Mouse (Mus musculus) forebrain, postnatal 0 days (tissue): ENCODE results near the gene Cep41. TPM values are rescaled to one million over a fixed set of nuclear protein-coding genes. Genes with fewer than 3 reads are reported as not detected.

Experiments used
- ATAC-seq: fragments of 200-750 bp; cut with Nextera tagmentation; 2 replicates; pipeline ENCODE4 v1.8.0; 2017; ENCODE audit warnings: mild to moderate bottlenecking, moderate library complexity
- DNase-seq: peaks from one replicate; pipeline ENCODE4 v3.0.0-alpha.2; 2015
- H3K27ac ChIP-seq: fragments of 300-500 bp; sonication (generic); 2 replicates; pipeline ENCODE4 v1.5.1; 2014; ENCODE audit warnings: low read depth, mild to moderate bottlenecking, antibody characterized with exemption, low read length, moderate library complexity, mixed read lengths
- H3K27me3 ChIP-seq: fragments of 300-500 bp; sonication (generic); 2 replicates; pipeline ENCODE4 v1.6.1; 2014; ENCODE audit warnings: mild to moderate bottlenecking, low read length, mixed read lengths; ENCODE audit not compliant: insufficient read depth
- H3K36me3 ChIP-seq: fragments of 300-500 bp; sonication (generic); 2 replicates; pipeline ENCODE4 v1.6.1; 2014; ENCODE audit warnings: mild to moderate bottlenecking, moderate library complexity; ENCODE audit not compliant: insufficient read depth
- H3K4me1 ChIP-seq: fragments of 300-500 bp; sonication (generic); 2 replicates; pipeline ENCODE4 v1.6.1; 2014; ENCODE audit warnings: antibody characterized with exemption; ENCODE audit not compliant: insufficient read depth
- H3K4me2 ChIP-seq: fragments of 300-500 bp; sonication (generic); 2 replicates; pipeline ENCODE4 v1.6.1; 2014; ENCODE audit warnings: low read depth, mild to moderate bottlenecking, moderate library complexity
- H3K4me3 ChIP-seq: fragments of 300-500 bp; sonication (generic); 2 replicates; pipeline ENCODE4 v1.5.1; 2014; ENCODE audit warnings: low read depth, low read length, mixed read lengths
- H3K9ac ChIP-seq: fragments of 300-500 bp; sonication (generic); 2 replicates; pipeline ENCODE4 v1.6.1; 2014; ENCODE audit warnings: mild to moderate bottlenecking
- H3K9me3 ChIP-seq: fragments of 300-500 bp; sonication (generic); 2 replicates; pipeline ENCODE4 v1.6.1; 2016; ENCODE audit warnings: low read length
- CTCF ChIP-seq: sonication (generic); IDR thresholded peaks from 2 replicates; pipeline ENCODE4 v1.5.1; 2016; ENCODE audit warnings: antibody characterized with exemption, control low read depth, low read depth
- WGBS: fragments of 180-500 bp; shearing (Covaris S2); extraction: QIAGEN DNeasy Blood & Tissue Kit; methylation state at CpG from one replicate; pipeline ENCODE4 v1.1.7; 2014; 5-methylcytosine and 5-hydroxymethylcytosine counted together
- polyA plus RNA-seq: library from polyadenylated mRNA; unstranded; fragments of >200 nt; fragmentation: Nextera tagmentation; extraction: Ambion mirVana; gene quantifications from 2 replicates; pipeline ENCODE4 v1.2.1, GENCODE M21; 2015
- total RNA-seq: library from RNA; depleted of rRNA; stranded (reverse); fragments of >200 nt; gene quantifications from 2 replicates; pipeline ENCODE4 v1.2.3, GENCODE M21; 2014

The Cep41 gene
- total and polyA plus RNA-seq, 2 experiments from 2014 or later = 10.6 to 14.1 TPM

DNA sequence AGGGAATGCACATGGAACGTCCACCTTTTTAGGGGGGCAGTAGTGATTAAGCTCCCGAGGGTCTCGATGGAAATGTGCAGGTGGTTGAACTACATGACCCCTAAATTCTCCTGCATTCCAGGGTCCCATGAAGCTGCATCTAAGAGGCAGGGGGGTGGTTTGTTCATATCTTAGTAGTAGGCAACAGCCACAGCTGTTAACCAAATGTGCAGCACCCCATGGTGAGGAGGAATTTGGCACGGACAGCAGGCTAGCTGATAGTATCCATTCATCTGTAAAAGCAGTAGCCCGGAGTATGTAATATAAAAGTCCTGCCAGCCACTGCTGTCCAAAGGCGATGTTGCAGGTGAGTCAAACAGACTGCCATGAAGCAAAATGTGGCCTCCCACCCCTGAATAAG lies 48.2 kb downstream of the Cep41 start:
- H3K4me2 ChIP-seq = no peak overlapping the region
- ATAC-seq (no peak), DNase-seq (no peak)
- 80% methylated on average over 6 of the region's 6 CpGs for WGBS
- H3K9me3 ChIP-seq = no peaks in the 10 kb centered on the region
- H3K4me1 ChIP-seq = peaks cover 8% of the 10 kb centered on the region; the same call in 1 of the 2 replicates
- no peak overlapping the region for H3K4me3 ChIP-seq
- H3K27me3 ChIP-seq = no peaks in the 10 kb centered on the region
- no peaks in the 10 kb centered on the region for H3K36me3 ChIP-seq
- H3K9ac ChIP-seq = no peak overlapping the region
- no peak overlapping the region for H3K27ac ChIP-seq
- TF ChIP-seq CTCF = no peak

DNA sequence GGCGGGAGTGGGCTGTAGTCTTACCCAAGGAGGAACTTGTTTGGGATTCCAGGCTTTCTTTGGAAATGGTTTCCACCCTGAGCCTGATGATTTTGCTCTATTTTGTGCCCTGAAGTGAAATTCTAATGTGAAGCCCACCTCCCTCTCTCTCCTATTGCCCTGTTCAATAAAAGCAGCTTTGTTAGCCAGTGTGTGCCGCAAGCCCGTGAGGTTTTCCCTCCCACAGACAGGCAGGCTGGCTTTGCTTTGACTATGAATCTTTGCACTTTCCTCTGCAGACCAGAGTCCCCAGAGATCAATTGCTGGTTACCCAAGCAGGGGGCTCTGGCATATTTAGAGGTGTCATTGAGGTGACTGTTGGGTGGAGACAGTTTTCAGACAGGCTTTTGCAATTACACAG lies 49.1 kb downstream of the Cep41 start:
- ATAC-seq = no peak
- WGBS = 35% methylated on average over 3 of the region's 3 CpGs
- no peaks in the 10 kb centered on the region for H3K27me3 ChIP-seq
- no peaks in the 10 kb centered on the region for H3K36me3 ChIP-seq
- TF ChIP-seq CTCF = no peak
- no peak overlapping the region for H3K9ac ChIP-seq
- no peak overlapping the region for H3K27ac ChIP-seq
- no peaks in the 10 kb centered on the region for H3K4me1 ChIP-seq
- no peak overlapping the region for H3K4me2 ChIP-seq
- no peak for DNase-seq
- H3K9me3 ChIP-seq = no peaks in the 10 kb centered on the region
- H3K4me3 ChIP-seq = no peak overlapping the region

DNA sequence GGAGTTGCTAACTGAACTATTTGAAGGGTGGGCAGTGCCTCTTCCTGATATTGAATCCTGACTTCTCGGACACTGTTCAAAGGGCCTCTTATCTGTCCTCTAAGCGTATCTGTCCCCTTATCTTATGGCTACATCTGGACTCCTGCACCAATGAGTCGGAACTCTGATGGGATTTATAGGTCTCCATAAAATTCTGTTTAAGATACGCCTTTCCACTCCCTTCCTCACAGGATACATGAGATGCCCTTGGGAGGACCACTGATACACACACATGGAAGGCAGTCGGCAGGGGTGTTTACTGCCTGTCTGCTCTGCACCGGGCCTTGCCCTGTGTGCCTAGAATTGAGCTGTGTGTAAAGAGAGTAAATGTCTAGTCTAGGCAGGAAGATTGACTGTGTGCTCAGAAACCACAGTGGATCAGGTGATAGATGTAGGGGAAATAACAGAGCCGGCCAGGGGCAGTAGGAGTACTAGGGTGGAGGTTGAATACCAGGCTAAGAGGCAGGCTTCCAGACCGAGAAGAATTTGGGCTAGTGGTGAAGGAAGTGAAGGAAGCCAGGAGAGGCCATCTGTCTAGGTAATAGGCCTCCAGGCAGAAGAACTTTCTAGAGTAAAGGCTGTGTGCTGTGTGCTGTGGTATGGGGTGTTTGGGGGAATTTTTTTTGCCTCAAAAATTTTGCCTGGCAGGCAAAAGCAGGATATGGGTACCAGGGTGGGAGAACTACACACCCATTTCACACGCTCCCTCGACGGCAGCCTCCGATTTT lies 49.7 kb downstream of the Cep41 start:
- Histone ChIP-seq H3K4me2 (no peak overlapping the region), H3K27ac (no peak overlapping the region), H3K27me3 (no peaks in the 10 kb centered on the region), H3K36me3 (no peaks in the 10 kb centered on the region), H3K9ac (no peak overlapping the region), H3K4me3 (no peak overlapping the region), H3K9me3 (no peaks in the 10 kb centered on the region), H3K4me1 (no peaks in the 10 kb centered on the region)
- WGBS = 78% methylated on average over 12 of the region's 12 CpGs
- no peak for TF ChIP-seq CTCF
- DNase-seq = no peak
- ATAC-seq = no peak

DNA sequence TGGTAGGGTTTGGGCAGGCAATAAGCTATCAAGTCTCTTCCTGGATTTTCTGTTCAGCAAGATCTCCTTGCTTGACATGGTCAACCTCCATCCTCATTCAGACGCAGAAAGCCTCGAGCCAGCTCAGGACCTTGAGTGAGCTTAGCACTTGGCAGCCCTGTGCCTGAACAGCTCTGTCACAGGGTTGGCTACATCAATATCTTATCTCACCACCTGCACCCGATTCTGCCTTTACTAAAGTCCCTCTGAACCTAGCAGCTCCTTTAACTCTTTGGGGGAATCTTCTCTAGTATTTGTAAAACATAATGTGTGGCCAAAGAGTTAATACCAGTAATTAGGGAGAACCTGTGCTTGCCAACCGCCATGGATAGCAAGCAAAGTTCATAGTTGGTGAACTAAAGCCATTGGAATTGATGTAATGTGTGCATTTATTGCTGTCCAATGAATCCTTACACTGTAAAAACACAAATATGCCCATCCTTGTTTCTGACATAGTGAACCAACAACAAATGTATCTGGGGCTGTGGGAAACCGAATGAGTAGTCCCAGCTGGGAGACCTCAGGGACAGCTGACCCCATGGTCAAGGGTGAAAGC lies 54.8 kb downstream of the Cep41 start, which contains the start of gene Cpa1:
Gene Cpa1 (plus strand): TSS at position 545 of the 595 bp plus-strand sequence.
- H3K9ac ChIP-seq = no peak within 1 kb of the TSS
- TF ChIP-seq CTCF = no peak
- H3K36me3 ChIP-seq = no peaks in the 10 kb centered on the region
- H3K4me2 ChIP-seq = no peak within 1 kb of the TSS
- WGBS = 86% methylated on average over 5 of the region's 5 CpGs
- no peak for DNase-seq
- H3K9me3 ChIP-seq = no peaks in the 10 kb centered on the region
- no peak within 1 kb of the TSS for H3K4me3 ChIP-seq
- no peak within 1 kb of the TSS for H3K27ac ChIP-seq
- no peaks in the 10 kb centered on the region for H3K27me3 ChIP-seq
- H3K4me1 ChIP-seq = no peaks in the 10 kb centered on the region
- no peak for ATAC-seq

DNA sequence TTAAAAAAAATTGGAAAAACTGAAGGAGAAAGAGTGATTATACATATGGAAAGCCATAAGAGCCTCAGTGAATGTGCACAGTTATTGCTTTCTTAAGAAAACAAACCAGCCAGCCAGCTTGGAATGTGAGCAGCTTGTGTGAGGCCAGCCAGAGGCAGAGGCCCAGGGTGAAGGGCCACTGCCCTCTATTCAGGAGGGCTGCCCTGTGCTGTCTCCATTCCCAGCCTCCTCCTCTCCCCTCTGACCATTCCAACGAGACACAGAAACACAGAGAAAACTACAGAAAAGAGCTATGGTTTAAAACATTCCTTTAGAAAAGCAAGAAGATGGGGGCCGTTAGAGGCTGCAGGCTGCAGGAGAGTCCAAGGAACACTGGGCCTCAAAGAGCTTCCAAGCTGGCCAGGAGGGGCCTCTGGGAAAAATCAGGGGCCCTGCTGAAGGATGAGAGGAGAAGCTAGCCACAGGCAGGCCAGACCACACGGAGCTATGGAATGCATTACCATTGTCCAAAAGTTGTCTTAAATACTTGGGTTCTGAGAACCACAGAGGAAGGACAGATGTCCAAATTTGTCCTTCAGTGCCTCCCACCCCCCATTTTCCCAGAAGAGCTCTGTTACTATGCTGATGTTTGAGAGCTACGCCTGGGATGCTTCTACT lies 57.2 kb downstream of the Cep41 start:
- H3K4me1 ChIP-seq = no peaks in the 10 kb centered on the region
- TF ChIP-seq CTCF = no peak
- no peak for ATAC-seq
- no peak for DNase-seq
- no peak overlapping the region for H3K4me2 ChIP-seq
- H3K36me3 ChIP-seq = no peaks in the 10 kb centered on the region
- H3K27me3 ChIP-seq = no peaks in the 10 kb centered on the region
- no peak overlapping the region for H3K9ac ChIP-seq
- H3K9me3 ChIP-seq = no peaks in the 10 kb centered on the region
- no peak overlapping the region for H3K27ac ChIP-seq
- WGBS = 45% methylated on average over 4 of the region's 4 CpGs
- no peak overlapping the region for H3K4me3 ChIP-seq

DNA sequence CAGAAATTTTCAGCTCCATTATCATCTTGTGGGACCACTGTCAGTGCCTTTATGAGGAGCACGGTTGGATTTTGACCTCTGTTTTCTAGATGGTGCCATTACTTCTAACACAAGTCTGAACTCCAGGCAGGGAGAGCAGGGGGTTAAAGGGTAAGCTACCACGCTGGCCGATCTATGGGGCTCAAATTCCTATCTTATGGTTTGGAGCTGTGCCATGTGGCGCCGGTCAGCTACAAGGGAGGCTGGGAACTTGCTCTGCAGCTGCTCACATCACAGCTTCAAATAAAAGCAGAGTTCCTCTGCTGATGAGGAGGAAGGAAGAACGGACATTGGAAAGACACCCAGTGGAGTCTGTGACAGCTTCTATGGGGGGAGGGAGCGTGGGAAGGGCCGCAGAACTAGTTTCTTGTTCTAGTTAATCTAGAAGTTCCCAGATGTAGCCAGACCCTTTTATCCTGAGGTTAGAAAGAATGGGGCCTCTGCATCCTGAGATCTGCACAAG lies 58.1 kb downstream of the Cep41 start:
- 67% methylated on average over 8 of the region's 8 CpGs for WGBS
- no peak overlapping the region for H3K4me2 ChIP-seq
- no peaks in the 10 kb centered on the region for H3K36me3 ChIP-seq
- H3K27ac ChIP-seq = no peak overlapping the region
- no peak overlapping the region for H3K9ac ChIP-seq
- no peaks in the 10 kb centered on the region for H3K9me3 ChIP-seq
- DNase-seq (no peak), ATAC-seq (no peak)
- H3K4me3 ChIP-seq = no peak overlapping the region
- TF ChIP-seq CTCF = no peak
- H3K4me1 ChIP-seq = no peaks in the 10 kb centered on the region
- H3K27me3 ChIP-seq = no peaks in the 10 kb centered on the region

DNA sequence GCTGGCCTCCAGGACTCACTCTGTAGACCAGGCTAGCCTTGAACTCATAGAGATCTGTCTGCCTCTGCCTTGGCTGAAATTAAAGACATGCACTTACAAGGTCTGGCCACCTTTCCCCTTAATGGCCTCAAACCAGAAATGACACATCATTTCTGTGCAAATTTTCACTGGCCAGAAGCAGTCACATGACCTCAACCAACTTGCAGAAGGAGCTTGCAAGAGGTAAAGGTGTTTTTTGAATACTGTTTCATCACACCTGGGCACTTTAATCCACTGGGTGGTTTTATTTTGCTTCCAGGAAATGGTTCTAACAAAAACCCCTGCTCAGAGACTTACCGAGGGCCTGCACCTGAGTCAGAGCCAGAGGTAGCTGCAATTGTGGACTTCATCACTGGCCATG lies 63.6 kb downstream of the Cep41 start:
- DNase-seq (no peak), ATAC-seq (no peak)
- H3K9me3 ChIP-seq = no peaks in the 10 kb centered on the region
- H3K36me3 ChIP-seq = no peaks in the 10 kb centered on the region
- WGBS = 98% methylated on average over 1 of the region's 1 CpGs
- no peak overlapping the region for H3K27ac ChIP-seq
- H3K9ac ChIP-seq = no peak overlapping the region
- no peak for TF ChIP-seq CTCF
- no peak overlapping the region for H3K4me2 ChIP-seq
- no peak overlapping the region for H3K4me3 ChIP-seq
- no peaks in the 10 kb centered on the region for H3K27me3 ChIP-seq
- H3K4me1 ChIP-seq = no peaks in the 10 kb centered on the region
